Mouse (Mus musculus): Measurements from ENCODE around the gene Gp1bb.

Gp1bb gene

GRCm38 (mm10) chr16:18581623-18582205 lies 40.5 kb downstream of the Gp1bb start:
- DNase-seq (ENCODE audit: low spot score in 2 of 2) = no peak

- DNase-seq (ENCODE audit: low spot score in 2 of 2) = no peak
These were observed 41.1 kb downstream of the Gp1bb start for GRCm38 (mm10) chr16:18581050-18581622.

- no peak for DNase-seq (ENCODE audit: low spot score in 2 of 2)
These were observed 41.8 kb downstream of the Gp1bb start for GRCm38 (mm10) chr16:18580389-18580788.

- DNase-seq (ENCODE audit: low spot score in 2 of 2) = no peak
These were observed 44.5 kb downstream of the Gp1bb start for GRCm38 (mm10) chr16:18577599-18578160.

DNA sequence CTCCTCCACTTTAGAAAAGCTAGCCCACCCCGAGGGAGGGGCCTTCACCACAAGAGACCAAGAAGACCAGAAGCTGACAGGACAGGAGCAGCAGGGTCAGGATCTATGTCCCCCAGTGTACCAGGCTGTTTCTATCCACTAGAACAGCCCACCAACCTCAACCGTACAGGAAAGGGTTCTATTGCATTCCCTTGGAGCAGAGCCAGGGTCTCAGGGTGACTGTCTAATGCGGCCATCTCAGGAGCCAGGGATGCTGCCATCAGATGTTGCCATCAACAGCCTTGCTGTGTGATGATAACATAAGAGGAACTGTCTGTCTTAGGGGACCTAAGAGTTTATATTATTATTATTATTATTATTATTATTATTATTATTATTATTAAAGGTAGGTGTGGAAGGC lies 45.1 kb downstream of the Gp1bb start:
- no peak for DNase-seq (ENCODE audit: low spot score in 2 of 2)

GRCm38 (mm10) chr16:18574196-18574595 lies 48.0 kb downstream of the Gp1bb start:
- DNase-seq (ENCODE audit: low spot score in 2 of 2) = no peak

All from right cerebral cortex, postnatal 10 days (tissue).